Mouse (Mus musculus) lung, adult 2 months (tissue): ENCODE measurements around the gene Sema4f.

Source experiments
- CTCF ChIP-seq: fragments of 200-500 bp; IDR thresholded peaks from 2 replicates; pipeline ENCODE4 v1.5.1; 2011; ENCODE audit warnings: mild to moderate bottlenecking, low read length, control low read depth; ENCODE audit not compliant: insufficient read depth
- POLR2A ChIP-seq: fragments of 200-500 bp; IDR thresholded peaks from 2 replicates; pipeline ENCODE4 v1.6.1; 2011; ENCODE audit warnings: low read depth, mild to moderate bottlenecking, control low read depth, low read length, borderline replicate concordance; ENCODE audit errors: extremely low read depth

DNA sequence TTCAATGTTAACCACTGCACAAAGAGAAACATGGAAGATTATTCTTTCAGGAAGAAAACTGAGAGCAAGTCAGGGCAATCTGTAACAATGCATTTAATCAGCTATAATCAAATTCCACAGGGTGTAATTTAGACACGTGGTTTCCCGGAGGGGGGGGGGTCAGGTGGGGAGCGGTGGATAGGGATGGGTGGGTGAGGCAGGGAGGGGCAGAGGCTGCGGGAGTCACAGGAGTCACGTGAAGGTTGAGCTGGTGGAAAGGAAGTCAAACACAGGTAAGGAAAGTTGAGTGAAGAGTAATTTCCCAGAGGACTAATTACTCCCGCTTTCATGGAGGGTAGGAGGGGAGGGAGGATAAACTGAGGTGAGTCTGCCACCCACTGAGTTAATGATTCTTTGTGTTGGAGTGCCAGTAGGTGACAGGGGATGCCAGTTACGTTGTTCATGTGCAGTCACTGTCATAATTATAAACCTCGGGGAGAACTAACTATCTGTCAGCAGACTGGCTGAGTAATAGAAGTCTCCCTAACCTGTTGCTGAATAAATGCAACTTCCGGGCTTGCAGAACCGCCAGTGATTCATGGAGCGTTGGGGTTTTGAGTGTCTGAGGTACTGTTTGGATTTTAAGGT lies 60.0 kb downstream of the Sema4f start:
- no peak for TF ChIP-seq CTCF
- no peak for TF ChIP-seq POLR2A
